Mouse (Mus musculus) megakaryocyte, embryonic 14.5 days (primary cell): ENCODE measurements at regions not wholly inside any gene's neighbourhood (a gene's known extent, or its start where the extent isn't known, plus 50 kb on each side); places are given as distances from the start of the nearest gene placed in this dataset.

Experiments
- FLI1 ChIP-seq: IDR thresholded peaks from 2 replicates; pipeline ENCODE4 v1.6.1; 2012; ENCODE audit warnings: low read length, inconsistent platforms, mixed read lengths
- GATA1 ChIP-seq: IDR thresholded peaks from 3 replicates; pipeline ENCODE4 v1.6.1; 2012; ENCODE audit warnings: mixed read lengths, low read length, inconsistent platforms, borderline replicate concordance

- no peak for TF ChIP-seq GATA1
- TF ChIP-seq FLI1: no peak
Measured at GRCm38 (mm10) chr5:76058011-76058410, 79.8 kb upstream of the Kdr start.
